Mouse (Mus musculus) myocyte (in vitro differentiated cells): Measurements from ENCODE around the gene Hils1. TPM values are rescaled to one million over a fixed set of nuclear protein-coding genes. Genes with fewer than 3 reads are reported as not detected.
A peak's percentile ranks its signal among the peaks of the same experiment; 100 is the strongest.

Experiments used
- H3K27me3 ChIP-seq: one replicate; pipeline ENCODE4 v1.6.1; 2011; ENCODE audit not compliant: control insufficient read depth, insufficient read depth, insufficient read length
- H3K36me3 ChIP-seq: one replicate; pipeline ENCODE4 v1.6.1; 2011; ENCODE audit not compliant: control insufficient read depth, insufficient read depth
- H3K4me2 ChIP-seq: one replicate; pipeline ENCODE4 v1.6.1; 2011; ENCODE audit warnings: low read depth, control low read depth
- H3K4me3 ChIP-seq: one replicate; pipeline ENCODE4 v1.5.1; 2011; ENCODE audit warnings: mild to moderate bottlenecking, control low read depth, moderate library complexity
- H3K79me2 ChIP-seq: one replicate; pipeline ENCODE4 v1.6.1; 2011; ENCODE audit not compliant: control insufficient read depth, insufficient read depth
- H3ac ChIP-seq: one replicate; pipeline ENCODE4 v1.6.1; 2011; ENCODE audit not compliant: control insufficient read depth, insufficient read length
- CEBPB ChIP-seq: IDR thresholded peaks from 2 replicates; pipeline ENCODE4 v1.6.1; 2011; ENCODE audit warnings: mild to moderate bottlenecking, moderate library complexity; ENCODE audit not compliant: poor library complexity, insufficient read depth, severe bottlenecking
- E2F4 ChIP-seq: IDR thresholded peaks from one replicate; pipeline ENCODE4 v1.6.1; 2011; ENCODE audit warnings: mild to moderate bottlenecking, control low read depth, moderate library complexity; ENCODE audit not compliant: insufficient read depth
- MAX ChIP-seq: IDR thresholded peaks from one replicate; pipeline ENCODE4 v1.6.1; 2011; ENCODE audit warnings: low read depth, mild to moderate bottlenecking, control low read depth
- MYOD1 ChIP-seq, 3 experiments: IDR thresholded peaks; one replicate each; pipeline ENCODE4 v1.6.1; 2011; ENCODE audit warnings: control low read depth in 2 of 3, low read depth in 2 of 3, mild to moderate bottlenecking in 2 of 3, moderate library complexity in 1 of 3; ENCODE audit not compliant: insufficient read length in 2 of 3, control insufficient read depth in 1 of 3
- MYOG ChIP-seq, 3 experiments: IDR thresholded peaks; one replicate each; pipeline ENCODE4 v1.6.1; 2011; ENCODE audit warnings: control low read depth in 2 of 3, low read depth in 2 of 3, mild to moderate bottlenecking in 2 of 3; ENCODE audit not compliant: insufficient read length in 2 of 3, control insufficient read depth in 1 of 3, insufficient read depth in 1 of 3
- POLR2A ChIP-seq: IDR thresholded peaks from one replicate; pipeline ENCODE4 v1.6.1; 2011; ENCODE audit warnings: low read depth, mild to moderate bottlenecking, control low read depth, moderate library complexity; ENCODE audit not compliant: insufficient read length
- POLR2AphosphoS2 ChIP-seq: IDR thresholded peaks from one replicate; pipeline ENCODE4 v1.6.1; 2011; ENCODE audit warnings: low read depth, control low read depth; ENCODE audit not compliant: insufficient read length
- REST ChIP-seq: IDR thresholded peaks from one replicate; pipeline ENCODE4 v1.6.1; 2011; ENCODE audit warnings: mild to moderate bottlenecking, control low read depth, moderate library complexity; ENCODE audit not compliant: insufficient read depth, insufficient read length
- SRF ChIP-seq: IDR thresholded peaks from one replicate; pipeline ENCODE4 v1.6.1; 2011; ENCODE audit warnings: low read depth; ENCODE audit not compliant: control insufficient read depth, insufficient read length
- TCF12 ChIP-seq: IDR thresholded peaks from one replicate; pipeline ENCODE4 v1.6.1; 2011; ENCODE audit warnings: mild to moderate bottlenecking, control low read depth; ENCODE audit not compliant: poor library complexity, insufficient read depth, severe bottlenecking
- TCF3 ChIP-seq: IDR thresholded peaks from one replicate; pipeline ENCODE4 v1.6.1; 2011; ENCODE audit warnings: low read depth, control low read depth; ENCODE audit not compliant: insufficient read length
- USF1 ChIP-seq: IDR thresholded peaks from one replicate; pipeline ENCODE4 v1.6.1; 2011; ENCODE audit warnings: low read depth, mild to moderate bottlenecking, control low read depth, moderate library complexity
- polyA plus RNA-seq: library from polyadenylated mRNA; unstranded; fragments of >200 nt; fragmentation: generic; extraction: Trizol; gene quantifications from one replicate; pipeline ENCODE4 v1.2.1, GENCODE M21; 2012; ENCODE audit warnings: missing spikeins

Gene Hils1
- polyA plus RNA-seq, 1 experiment = 0.37 TPM

DNA sequence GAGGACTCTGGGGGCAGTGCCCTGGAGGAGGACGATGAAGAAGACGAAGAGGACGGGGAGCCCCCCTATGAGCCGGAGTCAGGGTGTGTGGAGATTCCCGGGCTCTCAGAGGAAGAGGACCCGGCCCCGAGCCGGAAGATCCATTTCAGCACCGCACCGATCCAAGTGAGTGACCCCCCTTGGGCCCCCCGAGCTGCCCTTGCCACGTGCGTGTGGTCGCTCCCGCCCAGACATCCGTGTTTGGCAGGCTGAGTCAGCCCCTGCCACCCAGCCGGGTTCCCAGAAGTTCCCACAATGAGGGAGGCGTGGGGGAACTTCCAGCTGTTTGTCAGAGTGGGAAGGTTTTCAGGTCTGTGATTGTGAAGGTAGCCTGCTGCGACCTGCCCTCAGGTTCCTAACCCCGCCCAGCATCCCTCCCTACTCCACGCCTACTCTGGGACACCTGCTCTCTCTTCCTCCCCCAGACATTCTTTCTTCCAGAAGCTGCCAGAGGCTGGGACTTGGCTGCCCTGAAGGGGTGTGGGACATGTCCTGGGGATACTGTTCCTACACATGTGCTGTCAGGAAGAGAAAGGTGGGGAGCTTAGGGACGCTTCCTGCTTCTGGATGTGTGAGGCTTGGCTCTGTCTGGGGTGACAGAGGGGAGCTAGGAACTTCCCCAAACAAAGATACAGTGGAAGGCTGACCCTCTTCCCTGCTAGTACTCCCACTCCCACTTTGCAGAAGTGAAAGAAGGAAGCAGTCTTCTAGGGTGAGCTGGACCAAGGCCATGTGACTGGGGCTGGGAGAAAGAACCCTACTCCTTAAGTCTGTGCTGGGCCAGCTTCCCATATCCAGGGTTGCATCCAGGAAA lies 25.6 kb downstream of the Hils1 start:
- Histone ChIP-seq H3ac (peak overlapping the region; percentile 68), H3K4me2 (peak overlapping the region; percentile 99), H3K27me3 (no peaks in the 10 kb centered on the region), H3K79me2 (peaks cover 44% of the 10 kb centered on the region), H3K4me3 (peak overlapping the region; percentile 46), H3K36me3 (peaks cover 15% of the 10 kb centered on the region)
- no peak for TF ChIP-seq CEBPB
- TF ChIP-seq TCF3 = no peak
- TF ChIP-seq MYOD1 (IDR thresholded peaks at IDR 0.05; ENCODE audit: control insufficient read depth in 1 of 3, insufficient read length in 2 of 3, low read depth in 2 of 3) = peak in 1 of 3 experiments; percentile 32
- TF ChIP-seq USF1 = peak; percentile 2
- peak; percentile 48 for TF ChIP-seq MAX
- TF ChIP-seq POLR2A = peak; percentile 35
- no peak for TF ChIP-seq TCF12
- TF ChIP-seq REST = no peak
- TF ChIP-seq MYOG (IDR thresholded peaks at IDR 0.05; ENCODE audit: control insufficient read depth in 1 of 3, insufficient read depth in 1 of 3, insufficient read length in 2 of 3, low read depth in 2 of 3) = peak in 1 of 3 experiments; percentile 46
- TF ChIP-seq SRF = no peak
- no peak for TF ChIP-seq E2F4
- peak; percentile 54 for TF ChIP-seq POLR2AphosphoS2

DNA sequence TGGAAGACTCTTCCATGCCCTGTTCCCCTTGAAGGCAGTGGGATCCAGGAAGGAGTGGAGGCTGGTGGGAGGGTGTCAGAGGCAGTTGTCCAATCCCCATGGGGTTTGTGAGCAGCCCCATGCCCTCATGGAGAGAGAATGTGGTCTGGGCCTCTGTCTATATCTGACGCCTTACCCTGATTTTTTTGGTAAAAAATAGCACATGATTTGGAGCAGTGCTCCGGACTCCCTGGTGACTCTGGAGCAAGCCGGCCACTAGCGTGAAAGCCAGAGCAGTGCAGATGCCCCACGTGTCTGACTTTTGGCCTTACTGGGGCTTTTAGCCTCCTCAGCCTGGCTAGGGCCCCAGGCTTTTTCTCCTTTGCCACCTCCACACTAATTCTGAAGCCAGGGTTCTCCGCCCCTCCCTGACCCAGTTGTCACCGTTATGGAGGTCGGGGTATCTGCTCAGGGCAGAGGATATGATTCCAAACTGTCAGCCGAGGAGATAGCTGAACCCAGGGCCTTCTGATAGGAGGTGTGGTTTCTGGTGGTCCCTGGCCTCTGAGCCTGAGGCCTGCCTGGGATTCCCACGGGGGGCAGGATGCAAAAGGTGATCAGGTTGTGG lies 26.9 kb downstream of the Hils1 start:
- H3ac ChIP-seq = no peak overlapping the region
- H3K4me2 ChIP-seq = peak overlapping the region; percentile 99
- H3K4me3 ChIP-seq = peak overlapping the region; percentile 46
- H3K36me3 ChIP-seq = peaks cover 15% of the 10 kb centered on the region
- TF ChIP-seq REST (no peak), MAX (no peak), MYOD1 (IDR thresholded peaks at IDR 0.05; ENCODE audit: control insufficient read depth in 1 of 3, insufficient read length in 2 of 3, low read depth in 2 of 3) (no peak), POLR2A (no peak), USF1 (no peak), MYOG (IDR thresholded peaks at IDR 0.05; ENCODE audit: control insufficient read depth in 1 of 3, insufficient read depth in 1 of 3, insufficient read length in 2 of 3, low read depth in 2 of 3) (no peak), E2F4 (no peak), CEBPB (no peak)
- H3K27me3 ChIP-seq = no peaks in the 10 kb centered on the region
- H3K79me2 ChIP-seq = peaks cover 44% of the 10 kb centered on the region

DNA sequence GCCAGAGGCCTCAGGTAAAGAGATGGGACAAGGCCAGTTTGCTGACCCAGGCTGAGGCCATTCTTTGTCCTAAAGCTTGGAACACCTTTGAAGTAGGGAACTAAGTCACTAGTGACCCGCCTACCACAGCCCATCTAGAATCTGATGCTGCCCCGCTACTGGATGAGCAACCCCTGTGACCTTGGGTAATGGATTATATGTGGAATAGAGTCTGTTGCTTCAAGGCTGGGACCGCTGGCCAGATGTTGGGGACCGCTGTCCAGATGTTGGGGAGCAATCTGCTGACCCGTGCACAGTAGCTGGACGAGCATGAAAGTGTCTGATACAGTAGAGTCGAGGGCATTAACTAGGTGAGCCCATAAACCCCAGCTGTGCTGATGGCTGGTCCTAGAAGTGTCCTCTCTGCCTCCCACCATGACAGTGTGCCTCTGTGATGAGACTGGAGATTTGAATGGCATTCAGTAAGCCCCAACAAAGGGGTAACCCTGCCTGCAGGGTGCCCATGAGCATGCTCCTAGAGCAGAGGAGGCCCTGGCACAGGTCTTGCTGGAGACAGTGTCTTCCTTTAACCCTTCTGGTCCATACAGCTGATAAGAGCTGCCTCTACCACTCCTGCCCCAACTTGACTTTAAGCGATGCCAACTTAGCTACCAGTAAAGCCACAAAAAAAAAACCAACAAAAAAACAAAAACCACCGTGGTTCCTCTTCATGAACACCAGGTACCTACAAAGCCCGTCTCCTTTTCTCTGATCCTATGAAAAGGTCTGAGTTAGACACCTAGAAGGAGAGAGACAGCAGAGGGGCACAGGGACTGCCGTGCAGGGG lies 27.8 kb downstream of the Hils1 start:
- TF ChIP-seq E2F4 = no peak
- TF ChIP-seq TCF12 = no peak
- no peak for TF ChIP-seq MYOD1 (IDR thresholded peaks at IDR 0.05; ENCODE audit: control insufficient read depth in 1 of 3, insufficient read length in 2 of 3, low read depth in 2 of 3)
- no peak for TF ChIP-seq POLR2A
- no peak for TF ChIP-seq USF1
- no peak for TF ChIP-seq REST
- Histone ChIP-seq H3K4me2 (peak overlapping the region; percentile 99), H3K36me3 (peaks cover 15% of the 10 kb centered on the region), H3K4me3 (no peak overlapping the region), H3K79me2 (peaks cover 44% of the 10 kb centered on the region), H3K27me3 (no peaks in the 10 kb centered on the region), H3ac (no peak overlapping the region)

- Histone ChIP-seq H3K36me3 (peaks cover 15% of the 10 kb centered on the region), H3K4me2 (no peak overlapping the region), H3K79me2 (peaks cover 44% of the 10 kb centered on the region), H3ac (no peak overlapping the region), H3K27me3 (no peaks in the 10 kb centered on the region), H3K4me3 (no peak overlapping the region)
- TF ChIP-seq USF1 (no peak), MAX (no peak), SRF (no peak), E2F4 (no peak), TCF12 (no peak), REST (no peak), POLR2AphosphoS2 (no peak), TCF3 (no peak), POLR2A (no peak), CEBPB (no peak), MYOG (IDR thresholded peaks at IDR 0.05; ENCODE audit: control insufficient read depth in 1 of 3, insufficient read depth in 1 of 3, insufficient read length in 2 of 3, low read depth in 2 of 3) (no peak), MYOD1 (IDR thresholded peaks at IDR 0.05; ENCODE audit: control insufficient read depth in 1 of 3, insufficient read length in 2 of 3, low read depth in 2 of 3) (no peak)
These were observed 28.7 kb downstream of the Hils1 start for GRCm38 (mm10) chr11:94996101-94996500.
